Mouse (Mus musculus) MEL (cell line): ENCODE measurements around the gene Dag1. TPM values are rescaled to one million over a fixed set of nuclear protein-coding genes. Genes with fewer than 3 reads are reported as not detected.

ENCODE experiments used
- DNase-seq: peaks from one replicate; pipeline ENCODE4 v3.0.0; 2011; ENCODE audit warnings: low read depth, low spot score
- H3K27ac ChIP-seq: 2 replicates; pipeline ENCODE4 v1.5.1; 2012; ENCODE audit warnings: low read depth, mild to moderate bottlenecking, control low read depth, low read length, moderate library complexity; ENCODE audit not compliant: control insufficient read depth
- H3K27me3 ChIP-seq, 2 experiments: fragments of 150-350 bp in 1 of 2; sonication (generic) in 1 of 2; 2 replicates each; pipeline ENCODE4 v1.6.1; 2012; ENCODE audit warnings: low read length in 2 of 2, mild to moderate bottlenecking in 2 of 2, improper control_type of control experiment in 1 of 2, moderate library complexity in 1 of 2; ENCODE audit not compliant: insufficient read depth in 2 of 2, control insufficient read depth in 1 of 2
- H3K36me3 ChIP-seq, 2 experiments: 2 replicates each; pipeline ENCODE4 v1.6.1; 2012 to 2014; ENCODE audit warnings: low read length in 2 of 2, improper control_type of control experiment in 1 of 2, inconsistent platforms in 1 of 2, mild to moderate bottlenecking in 1 of 2; ENCODE audit not compliant: insufficient read depth in 2 of 2, control insufficient read depth in 1 of 2
- H3K4me1 ChIP-seq, 2 experiments: fragments of 150-350 bp in 1 of 2; sonication (generic) in 1 of 2; 2 replicates each; pipeline ENCODE4 v1.6.1; 2012; ENCODE audit warnings: low read length in 2 of 2, improper control_type of control experiment in 1 of 2, mild to moderate bottlenecking in 1 of 2; ENCODE audit not compliant: insufficient read depth in 2 of 2, control insufficient read depth in 1 of 2
- H3K4me3 ChIP-seq, 2 experiments: fragments of 150-350 bp in 1 of 2; sonication (generic) in 1 of 2; 2 replicates each; pipeline ENCODE4 v1.5.1; 2012; ENCODE audit warnings: low read depth in 2 of 2, low read length in 2 of 2, mild to moderate bottlenecking in 2 of 2, moderate library complexity in 2 of 2, control low read depth in 1 of 2, improper control_type of control experiment in 1 of 2; ENCODE audit not compliant: control insufficient read depth in 1 of 2, insufficient read depth in 1 of 2
- H3K79me2 ChIP-seq: 2 replicates; pipeline ENCODE4 v1.6.1; 2012; ENCODE audit warnings: mild to moderate bottlenecking, low read length, moderate library complexity; ENCODE audit not compliant: control insufficient read depth, poor library complexity, insufficient read depth
- H3K9ac ChIP-seq: 2 replicates; pipeline ENCODE4 v1.6.1; 2012; ENCODE audit warnings: low read depth, mild to moderate bottlenecking, control low read depth, low read length, moderate library complexity; ENCODE audit not compliant: control insufficient read depth, poor library complexity, severe bottlenecking
- H3K9me3 ChIP-seq: fragments of 150-350 bp; sonication (generic); replicated peaks from 2 replicates; pipeline ENCODE4 v1.6.1; 2012; ENCODE audit warnings: mild to moderate bottlenecking, low read length, improper control_type of control experiment, moderate library complexity; ENCODE audit not compliant: insufficient read depth
- BHLHE40 ChIP-seq: IDR thresholded peaks from 2 replicates; pipeline ENCODE4 v1.6.1; 2012; ENCODE audit warnings: low read depth, mild to moderate bottlenecking, inconsistent platforms, low read length, improper control_type of control experiment, borderline replicate concordance
- CHD1 ChIP-seq: IDR thresholded peaks from 2 replicates; pipeline ENCODE4 v1.6.1; 2012; ENCODE audit warnings: low read depth, mild to moderate bottlenecking, inconsistent platforms, low read length, improper control_type of control experiment
- CHD2 ChIP-seq: IDR thresholded peaks from 2 replicates; pipeline ENCODE4 v1.6.1; 2011; ENCODE audit warnings: low read length, improper control_type of control experiment
- CTCF ChIP-seq, 3 experiments: IDR thresholded peaks in 2 of 3; conservative IDR thresholded peaks in 1 of 3; 2 replicates each; pipeline ENCODE4 v1.5.1; 2011 to 2012; ENCODE audit warnings: low read length in 3 of 3, low read depth in 2 of 3, mild to moderate bottlenecking in 2 of 3, improper control_type of control experiment in 1 of 3, inconsistent platforms in 1 of 3, mixed read lengths in 1 of 3, moderate library complexity in 1 of 3; ENCODE audit not compliant: control insufficient read depth in 1 of 3, insufficient read depth in 1 of 3, poor library complexity in 1 of 3, severe bottlenecking in 1 of 3
- E2F4 ChIP-seq: IDR thresholded peaks from 2 replicates; pipeline ENCODE4 v1.6.1; 2011; ENCODE audit warnings: low read depth, low read length, improper control_type of control experiment, borderline replicate concordance
- ELF1 ChIP-seq: IDR thresholded peaks from 2 replicates; pipeline ENCODE4 v1.6.1; 2014; ENCODE audit warnings: low read depth, mild to moderate bottlenecking, inconsistent platforms, low read length, improper control_type of control experiment, moderate library complexity
- EP300 ChIP-seq, 2 experiments: IDR thresholded peaks; 2 replicates each; pipeline ENCODE4 v1.6.1; 2011; ENCODE audit warnings: improper control_type of control experiment in 2 of 2, low read length in 2 of 2, low read depth in 1 of 2, mild to moderate bottlenecking in 1 of 2
- ETS1 ChIP-seq: IDR thresholded peaks from 2 replicates; pipeline ENCODE4 v1.6.1; 2012; ENCODE audit warnings: low read depth, mild to moderate bottlenecking, inconsistent platforms, low read length, improper control_type of control experiment, moderate library complexity
- GATA1 ChIP-seq: IDR thresholded peaks from 2 replicates; pipeline ENCODE4 v1.6.1; 2011; ENCODE audit warnings: low read depth, low read length, improper control_type of control experiment
- HCFC1 ChIP-seq: IDR thresholded peaks from 2 replicates; pipeline ENCODE4 v1.6.1; 2012; ENCODE audit warnings: low read depth, mild to moderate bottlenecking, inconsistent platforms, low read length, improper control_type of control experiment, moderate library complexity
- JUND ChIP-seq: IDR thresholded peaks from 2 replicates; pipeline ENCODE4 v1.6.1; 2011; ENCODE audit warnings: low read depth, mild to moderate bottlenecking, improper control_type of control experiment, low read length
- MAZ ChIP-seq: IDR thresholded peaks from 2 replicates; pipeline ENCODE4 v1.6.1; 2012; ENCODE audit warnings: low read depth, mild to moderate bottlenecking, inconsistent platforms, low read length, improper control_type of control experiment
- MEF2A ChIP-seq: IDR thresholded peaks from 2 replicates; pipeline ENCODE4 v1.6.1; 2014; ENCODE audit warnings: low read depth, mild to moderate bottlenecking, inconsistent platforms, low read length, improper control_type of control experiment; ENCODE audit not compliant: poor library complexity, insufficient replicate concordance, severe bottlenecking; ENCODE audit errors: extremely low read depth
- MYB ChIP-seq: IDR thresholded peaks from 2 replicates; pipeline ENCODE4 v1.6.1; 2011; ENCODE audit warnings: mild to moderate bottlenecking, low read depth, low read length, improper control_type of control experiment
- MYC ChIP-seq: IDR thresholded peaks from 2 replicates; pipeline ENCODE4 v1.6.1; 2011; ENCODE audit warnings: low read depth, mild to moderate bottlenecking, low read length, improper control_type of control experiment, moderate library complexity
- POLR2AphosphoS2 ChIP-seq: IDR thresholded peaks from 2 replicates; pipeline ENCODE4 v1.6.1; 2011; ENCODE audit warnings: low read length, improper control_type of control experiment
- POLR2AphosphoS5 ChIP-seq: IDR thresholded peaks from 2 replicates; pipeline ENCODE4 v1.6.1; 2012; ENCODE audit warnings: low read depth, borderline replicate concordance, mild to moderate bottlenecking, inconsistent platforms, low read length, moderate library complexity, mixed read lengths
- RAD21 ChIP-seq: IDR thresholded peaks from 2 replicates; pipeline ENCODE4 v1.6.1; 2011; ENCODE audit warnings: mild to moderate bottlenecking, low read depth, low read length, improper control_type of control experiment
- RCOR1 ChIP-seq: IDR thresholded peaks from 2 replicates; pipeline ENCODE4 v1.6.1; 2012; ENCODE audit warnings: low read depth, mild to moderate bottlenecking, inconsistent platforms, low read length, improper control_type of control experiment
- SMC3 ChIP-seq: IDR thresholded peaks from 2 replicates; pipeline ENCODE4 v1.6.1; 2011; ENCODE audit warnings: low read depth, low read length, improper control_type of control experiment
- TAL1 ChIP-seq: IDR thresholded peaks from 2 replicates; pipeline ENCODE4 v1.6.1; 2012; ENCODE audit warnings: mild to moderate bottlenecking, inconsistent platforms, low read length, moderate library complexity, mixed read lengths
- TCF12 ChIP-seq: IDR thresholded peaks from 2 replicates; pipeline ENCODE4 v1.6.1; 2014; ENCODE audit warnings: low read depth, mild to moderate bottlenecking, inconsistent platforms, low read length, improper control_type of control experiment, moderate library complexity
- USF2 ChIP-seq, 2 experiments: IDR thresholded peaks; 2 replicates each; pipeline ENCODE4 v1.6.1; 2011 to 2012; ENCODE audit warnings: improper control_type of control experiment in 2 of 2, low read length in 2 of 2, borderline replicate concordance in 1 of 2, inconsistent platforms in 1 of 2, low read depth in 1 of 2, mild to moderate bottlenecking in 1 of 2; ENCODE audit not compliant: insufficient read depth in 1 of 2
- ZKSCAN1 ChIP-seq: IDR thresholded peaks from 2 replicates; pipeline ENCODE4 v1.6.1; 2012; ENCODE audit warnings: low read depth, mild to moderate bottlenecking, inconsistent platforms, low read length, improper control_type of control experiment, moderate library complexity
- polyA plus RNA-seq, 2 experiments: library from polyadenylated mRNA; stranded (reverse) in 1 of 2; unstranded in 1 of 2; fragments of >175 nt in 1 of 2; fragments of >200 nt in 1 of 2; gene quantifications; 2 replicates each; pipeline versions ENCODE4 v1.2.1 to v1.2.4; 2012; ENCODE audit warnings: low replicate concordance in 2 of 2, low read depth in 1 of 2; ENCODE audit not compliant: insufficient read length in 2 of 2, insufficient read depth in 1 of 2, missing spikeins in 1 of 2
- total RNA-seq: library from RNA; depleted of rRNA; stranded (reverse); fragments of 300-350 nt; gene quantifications from 2 replicates; pipeline ENCODE4 v1.2.3, GENCODE M21; 2012

Gene Dag1
- total and polyA plus RNA-seq, 3 experiments = 7.8 to 27.6 TPM; not detected in 1

GRCm38 (mm10) chr9:108188511-108188910, 75.2 kb downstream of the Dag1 start:
- Histone ChIP-seq H3K36me3 (no peaks in the 10 kb centered on the region), H3K27ac (no peak overlapping the region), H3K9me3 (no peaks in the 10 kb centered on the region), H3K79me2 (no peaks in the 10 kb centered on the region), H3K4me1 (no peaks in the 10 kb centered on the region), H3K9ac (no peak overlapping the region), H3K4me3 (no peak overlapping the region), H3K27me3 (peaks cover 3 to 6% of the 10 kb centered on the region in 2 experiments; a peak in 3 of 4 replicates)
- DNase-seq = no peak
- TF ChIP-seq RCOR1 (no peak), MEF2A (no peak), POLR2AphosphoS2 (no peak), CTCF (IDR thresholded peaks at IDR 0.05 in 2 of 3, conservative IDR thresholded peaks at IDR 0.05 in 1 of 3; ENCODE audit: control insufficient read depth in 1 of 3, insufficient read depth in 1 of 3, low read depth in 2 of 3, low read length in 3 of 3, poor library complexity in 1 of 3, severe bottlenecking in 1 of 3) (no peak), BHLHE40 (no peak), ETS1 (no peak), ZKSCAN1 (no peak), CHD2 (no peak), ELF1 (no peak), GATA1 (no peak), RAD21 (no peak), E2F4 (no peak), EP300 (IDR thresholded peaks at IDR 0.05; ENCODE audit: low read depth in 1 of 2, low read length in 2 of 2) (no peak), MYB (no peak), TAL1 (no peak), JUND (no peak), POLR2AphosphoS5 (no peak), MAZ (no peak), CHD1 (no peak)

GRCm38 (mm10) chr9:108187616-108188015, 76.1 kb downstream of the Dag1 start:
- Histone ChIP-seq H3K4me3 (no peak overlapping the region), H3K9me3 (no peaks in the 10 kb centered on the region), H3K4me1 (no peaks in the 10 kb centered on the region), H3K36me3 (no peaks in the 10 kb centered on the region), H3K27ac (no peak overlapping the region), H3K9ac (no peak overlapping the region), H3K79me2 (no peaks in the 10 kb centered on the region), H3K27me3 (peaks cover 3 to 6% of the 10 kb centered on the region in 2 experiments; a peak in 3 of 4 replicates)
- TF ChIP-seq HCFC1 = no peak
- TF ChIP-seq GATA1 = no peak
- TF ChIP-seq SMC3 = no peak
- TF ChIP-seq TCF12 = no peak
- TF ChIP-seq USF2 (IDR thresholded peaks at IDR 0.05; ENCODE audit: borderline replicate concordance in 1 of 2, insufficient read depth in 1 of 2, low read depth in 1 of 2, low read length in 2 of 2) = no peak
- TF ChIP-seq CHD2 = no peak
- TF ChIP-seq MYC = no peak
- TF ChIP-seq E2F4 = no peak
- no peak for TF ChIP-seq RAD21
- no peak for DNase-seq
